Mouse (Mus musculus) gastrocnemius, postnatal 14 days (tissue): ENCODE data around the gene Apoc2. TPM values are rescaled to one million over a fixed set of nuclear protein-coding genes. Genes with fewer than 3 reads are reported as not detected.

Experiments
- DNase-seq: peaks from one replicate; pipeline ENCODE4 v3.0.0; 2021; ENCODE audit warnings: mixed read lengths
- intact Hi-C: fragments of 180-260 bp; cut with DNase I; formaldehyde crosslinking; loops from one replicate; pipeline ENCODE4 v1.15.1; 2025; ENCODE audit warnings: low total_unique reads
- total RNA-seq, 2 experiments: library from RNA; stranded (reverse); gene quantifications; 2 replicates each; pipeline ENCODE4 v1.2.3; 2021

Gene Apoc2
- total RNA-seq, 2 experiments from 2014 or later: 0.41 to 0.44 TPM

GRCm38 (mm10) chr7:19683771-19684201 is 6.0 kb upstream of the Apoc2 start:
- intact Hi-C loops: no loop called here
- no peak for DNase-seq

GRCm38 (mm10) chr7:19682979-19683378 is 5.2 kb upstream of the Apoc2 start:
- no peak for DNase-seq
- intact Hi-C loops: no loop called here

- no peak for DNase-seq
- intact Hi-C loops: no loop called here
These were observed 3.5 kb upstream of the Apoc2 start, which contains the start of the genes Gm44805 and Apoc4 for GRCm38 (mm10) chr7:19681202-19681694. Gm44805 (minus strand) TSS chr7:19681423. Apoc4 (minus strand) TSS chr7:19681479.

- no peak for DNase-seq
- intact Hi-C loops: no loop called here
These were observed 3.0 kb upstream of the Apoc2 start for GRCm38 (mm10) chr7:19680702-19681101.

- intact Hi-C loops: no loop called here
- no peak for DNase-seq
These were observed 1.2 kb upstream of the Apoc2 start for GRCm38 (mm10) chr7:19678901-19679300.

GRCm38 (mm10) chr7:19676662-19677061 is 1.1 kb downstream of the Apoc2 start:
- no peak for DNase-seq
- intact Hi-C loops: no loop called here

- intact Hi-C loops: no loop called here
- no peak for DNase-seq
These were observed 1.9 kb downstream of the Apoc2 start for GRCm38 (mm10) chr7:19675824-19676223.

GRCm38 (mm10) chr7:19673083-19673699 is 4.5 kb downstream of the Apoc2 start:
- no peak for DNase-seq
- intact Hi-C loops: no loop called here

- intact Hi-C loops: no loop called here
- no peak for DNase-seq
These were observed 6.2 kb downstream of the Apoc2 start for GRCm38 (mm10) chr7:19671511-19671910.

GRCm38 (mm10) chr7:19668947-19669721 is 8.6 kb downstream of the Apoc2 start:
- peak; percentile 91 for DNase-seq
- intact Hi-C loops: loop anchor here (2.0 kb wide), 1 partner anchor 34 kb away; no protein-coding TSS in a partner anchor

GRCm38 (mm10) chr7:19667434-19667833 is 10.3 kb downstream of the Apoc2 start:
- intact Hi-C loops: no loop called here
- DNase-seq: no peak

GRCm38 (mm10) chr7:19666750-19667149 is 11.0 kb downstream of the Apoc2 start:
- no peak for DNase-seq
- intact Hi-C loops: no loop called here

- peak; percentile 97 for DNase-seq
- intact Hi-C loops: no loop called here
These were observed 12.5 kb downstream of the Apoc2 start, which contains the start of gene Clptm1 for GRCm38 (mm10) chr7:19664955-19665841. Clptm1 (minus strand) TSS chr7:19665033.

- no peak for DNase-seq
- intact Hi-C loops: no loop called here
These were observed 13.2 kb downstream of the Apoc2 start for GRCm38 (mm10) chr7:19664455-19664954.

- intact Hi-C loops: no loop called here
- DNase-seq: no peak
These were observed 13.8 kb downstream of the Apoc2 start for GRCm38 (mm10) chr7:19663940-19664339.

GRCm38 (mm10) chr7:19652614-19653013 is 25.1 kb downstream of the Apoc2 start:
- no peak for DNase-seq
- intact Hi-C loops: no loop called here

GRCm38 (mm10) chr7:19651063-19651786 is 26.5 kb downstream of the Apoc2 start:
- no peak for DNase-seq
- intact Hi-C loops: no loop called here

- no peak for DNase-seq
- intact Hi-C loops: no loop called here
These were observed 36.5 kb downstream of the Apoc2 start for GRCm38 (mm10) chr7:19641223-19641622.
